Mouse (Mus musculus) forebrain, embryonic 13.5 days (tissue): ENCODE data around the gene Mcm2. TPM values are rescaled to one million over a fixed set of nuclear protein-coding genes. Genes with fewer than 3 reads are reported as not detected.

Experiments used
- ATAC-seq: fragments of 200-750 bp; cut with Nextera tagmentation; 2 replicates; pipeline ENCODE4 v1.8.0; 2017
- H3K27ac ChIP-seq: fragments of 300-500 bp; sonication (generic); 2 replicates; pipeline ENCODE4 v1.5.1; 2015; ENCODE audit warnings: inconsistent platforms, mild to moderate bottlenecking, moderate library complexity
- H3K27me3 ChIP-seq: fragments of 300-500 bp; sonication (generic); 2 replicates; pipeline ENCODE4 v1.6.1; 2015; ENCODE audit warnings: mild to moderate bottlenecking, inconsistent platforms
- H3K36me3 ChIP-seq: fragments of 300-500 bp; sonication (generic); 2 replicates; pipeline ENCODE4 v1.6.1; 2015; ENCODE audit warnings: mild to moderate bottlenecking, inconsistent platforms; ENCODE audit not compliant: poor library complexity, severe bottlenecking
- H3K4me1 ChIP-seq: fragments of 300-500 bp; sonication (generic); 2 replicates; pipeline ENCODE4 v1.6.1; 2015; ENCODE audit warnings: inconsistent platforms
- H3K4me2 ChIP-seq: fragments of 300-500 bp; sonication (generic); 2 replicates; pipeline ENCODE4 v1.6.1; 2015; ENCODE audit warnings: inconsistent platforms, mild to moderate bottlenecking, moderate library complexity
- H3K4me3 ChIP-seq: fragments of 300-500 bp; sonication (generic); 2 replicates; pipeline ENCODE4 v1.5.1; 2015; ENCODE audit warnings: mild to moderate bottlenecking, inconsistent platforms
- H3K9ac ChIP-seq: fragments of 300-500 bp; sonication (generic); 2 replicates; pipeline ENCODE4 v1.6.1; 2015; ENCODE audit warnings: mild to moderate bottlenecking, inconsistent platforms
- H3K9me3 ChIP-seq: fragments of 300-500 bp; sonication (generic); replicated peaks from 2 replicates; pipeline ENCODE4 v1.6.1; 2016; ENCODE audit warnings: inconsistent platforms
- WGBS: fragments of 180-500 bp; shearing (Covaris S2); methylation state at CpG from one replicate; pipeline ENCODE4 v1.1.7; 2015; 5-methylcytosine and 5-hydroxymethylcytosine counted together
- polyA plus RNA-seq: library from polyadenylated mRNA; unstranded; fragments of >200 nt; fragmentation: Nextera tagmentation; extraction: Ambion mirVana; gene quantifications from 2 replicates; pipeline ENCODE4 v1.2.1, GENCODE M21; 2015

The Mcm2 gene
- polyA plus RNA-seq, 1 experiment from 2014 or later: 133 TPM

- no peak for ATAC-seq
- 95% methylated on average over 17 of the region's 17 CpGs for WGBS
- Histone ChIP-seq H3K9me3 (no peaks in the 10 kb centered on the region), H3K4me3 (no peak overlapping the region), H3K9ac (no peak overlapping the region), H3K36me3 (peaks cover 77% of the 10 kb centered on the region), H3K27me3 (no peaks in the 10 kb centered on the region), H3K27ac (no peak overlapping the region), H3K4me2 (no peak overlapping the region), H3K4me1 (peaks cover 18% of the 10 kb centered on the region)
Measured at GRCm38 (mm10) chr6:88884690-88885089, 13.9 kb downstream of the Mcm2 start.

DNA sequence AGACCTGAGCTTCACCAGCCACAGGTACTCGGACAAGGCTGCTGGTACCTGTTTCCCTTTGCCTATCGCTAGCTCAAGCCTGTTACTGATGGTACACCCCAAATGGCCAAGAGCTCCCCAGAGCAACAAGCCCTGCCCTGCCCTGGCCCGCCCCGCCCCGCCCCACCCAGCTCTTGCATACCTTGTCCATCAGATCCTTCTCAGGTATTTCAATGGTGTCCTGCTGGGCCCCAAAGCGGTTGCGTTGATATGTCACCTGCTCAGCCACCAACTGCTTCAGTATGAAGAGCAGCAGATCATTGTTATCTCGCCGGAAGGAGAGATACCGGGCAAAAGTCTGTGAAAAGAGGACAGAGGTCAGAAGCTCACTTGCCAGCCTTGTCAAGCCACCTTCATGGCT, 14.4 kb downstream of the Mcm2 start:
- peaks cover 72% of the 10 kb centered on the region for H3K36me3 ChIP-seq
- WGBS: 95% methylated on average over 10 of the region's 10 CpGs

GRCm38 (mm10) chr6:88881334-88881733, 17.2 kb downstream of the Mcm2 start:
- Histone ChIP-seq H3K27ac (peak overlapping the region; percentile 74), H3K9me3 (no peaks in the 10 kb centered on the region), H3K4me2 (no peak overlapping the region), H3K9ac (no peak overlapping the region), H3K36me3 (peaks cover 43% of the 10 kb centered on the region), H3K27me3 (no peaks in the 10 kb centered on the region), H3K4me1 (peaks cover 18% of the 10 kb centered on the region), H3K4me3 (no peak overlapping the region)
- peak; percentile 68; the same call in 1 of the 2 replicates for ATAC-seq
- WGBS: 44% methylated on average over 7 of the region's 7 CpGs

More for the DNA sequence above, 14.4 kb downstream of the Mcm2 start:
- H3K4me1 ChIP-seq: peaks cover 18% of the 10 kb centered on the region
- H3K4me3 ChIP-seq: no peak overlapping the region
- no peaks in the 10 kb centered on the region for H3K27me3 ChIP-seq
- no peak overlapping the region for H3K4me2 ChIP-seq
- no peak for ATAC-seq
- H3K27ac ChIP-seq: no peak overlapping the region
- H3K9ac ChIP-seq: no peak overlapping the region
- H3K9me3 ChIP-seq: no peaks in the 10 kb centered on the region

GRCm38 (mm10) chr6:88879471-88879870, 19.1 kb downstream of the Mcm2 start:
- H3K4me2 ChIP-seq: no peak overlapping the region
- H3K36me3 ChIP-seq: peaks cover 25% of the 10 kb centered on the region
- no peaks in the 10 kb centered on the region for H3K9me3 ChIP-seq
- peaks cover 18% of the 10 kb centered on the region for H3K4me1 ChIP-seq
- H3K9ac ChIP-seq: no peak overlapping the region
- no peak for ATAC-seq
- H3K27me3 ChIP-seq: no peaks in the 10 kb centered on the region; the same call in 1 of the 2 replicates
- H3K27ac ChIP-seq: no peak overlapping the region
- 66% methylated on average over 4 of the region's 4 CpGs for WGBS
- H3K4me3 ChIP-seq: no peak overlapping the region

DNA sequence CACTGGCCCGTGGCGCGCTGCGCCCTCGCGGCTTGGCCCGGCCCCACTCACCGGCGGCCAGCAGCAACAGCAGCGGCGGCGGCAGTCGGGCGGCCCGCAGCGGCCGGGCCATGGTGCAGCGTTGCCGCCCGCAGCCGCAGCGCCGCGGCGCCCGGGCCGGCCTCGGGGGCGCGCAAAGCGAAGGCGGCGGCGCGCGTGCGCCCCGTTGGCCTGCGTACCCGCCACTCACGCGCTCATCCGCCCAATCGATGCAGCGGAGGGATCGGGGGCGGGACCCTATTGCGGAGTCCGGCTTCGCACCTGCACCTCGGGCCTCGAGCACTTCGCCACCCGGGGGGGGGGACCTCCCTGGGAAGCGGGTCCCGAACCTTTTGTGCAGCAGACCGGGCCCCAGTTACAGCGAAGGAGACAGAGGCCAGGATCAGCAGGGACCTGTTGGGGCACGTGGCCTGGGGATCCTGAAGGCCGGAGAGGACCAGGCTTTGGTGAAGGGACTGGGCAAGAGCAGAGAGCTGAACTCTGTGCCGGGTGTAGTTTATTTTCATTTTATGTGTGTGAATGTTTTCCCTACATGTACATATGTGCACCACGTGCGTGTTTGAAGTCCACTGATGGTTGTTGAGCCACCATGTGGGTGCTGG, 23.6 kb downstream of the Mcm2 start, which contains the start of gene Podxl2:
TSS of gene Podxl2 (minus strand) at position 177 of the 641 bp plus-strand sequence.
- ATAC-seq: peak; percentile 79
- Histone ChIP-seq H3K4me1 (peaks cover 38% of the 10 kb centered on the region), H3K4me3 (peak within 1 kb of the TSS; percentile 94), H3K36me3 (no peaks in the 10 kb centered on the region), H3K9me3 (no peaks in the 10 kb centered on the region), H3K4me2 (peak within 1 kb of the TSS; percentile 84), H3K27me3 (no peaks in the 10 kb centered on the region; the same call in 1 of the 2 replicates), H3K9ac (peak within 1 kb of the TSS; percentile 98), H3K27ac (peak within 1 kb of the TSS; percentile 94)
- WGBS: 5% methylated on average over 46 of the region's 63 CpGs

DNA sequence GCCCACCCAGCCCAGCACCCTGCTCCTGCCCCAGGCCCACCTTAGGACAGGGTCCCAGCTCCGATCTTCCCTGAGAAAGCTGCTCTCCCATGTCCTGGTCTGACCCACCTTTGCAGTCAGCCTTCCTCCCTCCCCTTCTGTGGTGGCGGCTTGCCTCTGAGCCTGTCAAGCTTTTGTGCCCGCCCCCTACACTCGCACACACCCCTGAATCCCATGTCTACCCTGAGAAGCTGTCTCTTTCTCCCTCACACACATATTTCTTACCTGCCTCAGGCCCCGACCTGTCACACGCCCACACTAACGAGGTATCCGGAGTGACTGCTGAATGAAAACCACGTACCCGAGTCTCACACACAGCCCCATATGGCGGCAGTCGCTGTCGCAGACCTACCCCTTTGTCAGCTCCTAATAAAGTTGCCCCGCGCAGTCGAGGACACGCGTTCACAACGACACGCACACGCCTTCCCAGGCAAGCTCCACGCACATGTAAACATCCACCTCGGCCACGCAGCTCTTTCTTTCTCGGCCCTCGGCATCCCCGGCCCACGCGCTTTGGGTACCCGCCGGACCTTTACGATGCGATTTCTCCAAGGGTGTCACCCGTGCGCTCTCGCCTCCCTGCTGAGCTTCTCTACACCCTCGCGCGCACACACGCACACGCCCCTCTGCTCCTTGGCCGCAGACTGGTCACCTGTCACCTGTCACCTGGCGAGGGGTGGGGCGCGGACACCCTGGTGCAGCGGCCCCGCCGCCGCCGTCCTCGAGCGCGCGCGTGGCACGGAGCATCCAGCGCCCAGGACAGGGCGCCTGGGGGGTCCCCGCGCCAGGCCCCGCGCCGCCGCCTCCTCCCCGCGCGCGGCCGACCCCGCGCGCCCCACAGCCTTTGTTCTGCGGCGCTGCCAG, 24.4 kb downstream of the Mcm2 start:
- no peaks in the 10 kb centered on the region for H3K9me3 ChIP-seq
- H3K9ac ChIP-seq: peak overlapping the region; percentile 98
- 2% methylated on average over 70 of the region's 74 CpGs for WGBS
- H3K4me1 ChIP-seq: peaks cover 46% of the 10 kb centered on the region
- H3K36me3 ChIP-seq: 0 out of 2 replicates have a peak, but pooled peaks cover 1% of the 10 kb centered on the region
- H3K4me3 ChIP-seq: peak overlapping the region; percentile 94
- H3K27me3 ChIP-seq: no peaks in the 10 kb centered on the region; the same call in 1 of the 2 replicates
- H3K4me2 ChIP-seq: peak overlapping the region; percentile 84
- peak; percentile 66 for ATAC-seq
- H3K27ac ChIP-seq: peak overlapping the region; percentile 94

- peaks cover 47% of the 10 kb centered on the region for H3K4me1 ChIP-seq
- peak overlapping the region; percentile 84 for H3K4me2 ChIP-seq
- whole genome bisulfite sequencing: 25% methylated on average over 7 of the region's 7 CpGs
- H3K36me3 ChIP-seq: peaks cover 11% of the 10 kb centered on the region; the same call in 1 of the 2 replicates
- peak overlapping the region; percentile 94 for H3K4me3 ChIP-seq
- peak overlapping the region; percentile 98 for H3K9ac ChIP-seq
- H3K9me3 ChIP-seq: no peaks in the 10 kb centered on the region
- no peaks in the 10 kb centered on the region; the same call in 1 of the 2 replicates for H3K27me3 ChIP-seq
- peak; percentile 59 for ATAC-seq
- peak overlapping the region; percentile 94 for H3K27ac ChIP-seq
Measured at GRCm38 (mm10) chr6:88872811-88873210, 25.8 kb downstream of the Mcm2 start.

DNA sequence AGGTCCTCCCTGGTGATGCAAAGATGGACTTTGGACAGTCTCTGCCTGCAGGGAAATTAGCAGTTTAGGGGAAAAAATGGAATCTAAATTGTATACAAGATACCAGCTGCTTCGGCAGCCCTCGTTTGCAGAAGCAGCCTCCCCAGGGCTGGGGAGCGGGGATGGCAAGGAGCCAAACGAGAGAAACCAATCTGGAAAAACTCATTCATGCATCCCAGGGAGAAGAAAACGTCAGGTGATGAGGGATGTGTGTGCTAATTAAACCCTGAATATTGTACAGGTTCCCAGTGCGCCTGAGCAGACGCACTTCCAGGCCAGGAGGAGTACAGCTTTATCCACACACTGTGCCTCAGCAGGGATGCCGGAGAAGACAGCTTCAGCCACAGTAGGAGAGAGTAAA, 27.0 kb downstream of the Mcm2 start:
- Histone ChIP-seq H3K4me1 (peaks cover 47% of the 10 kb centered on the region), H3K4me2 (peak overlapping the region; percentile 84), H3K9me3 (no peaks in the 10 kb centered on the region), H3K9ac (peak overlapping the region; percentile 30; the same call in 1 of the 2 replicates), H3K27ac (peak overlapping the region; percentile 94), H3K36me3 (peaks cover 16% of the 10 kb centered on the region; the same call in 1 of the 2 replicates), H3K4me3 (peak overlapping the region; percentile 94), H3K27me3 (no peaks in the 10 kb centered on the region; the same call in 1 of the 2 replicates)
- ATAC-seq: peak; percentile 22
- WGBS: 18% methylated on average over 8 of the region's 8 CpGs

GRCm38 (mm10) chr6:88870594-88870993, 28.0 kb downstream of the Mcm2 start:
- Histone ChIP-seq H3K4me2 (peak overlapping the region; percentile 84), H3K9ac (no peak overlapping the region), H3K4me3 (no peak overlapping the region), H3K36me3 (peaks cover 19% of the 10 kb centered on the region; the same call in 1 of the 2 replicates), H3K9me3 (no peaks in the 10 kb centered on the region), H3K27me3 (no peaks in the 10 kb centered on the region), H3K4me1 (peaks cover 47% of the 10 kb centered on the region), H3K27ac (peak overlapping the region; percentile 94)
- ATAC-seq: no peak
- 40% methylated on average over 4 of the region's 4 CpGs for WGBS

- Histone ChIP-seq H3K9me3 (no peaks in the 10 kb centered on the region), H3K9ac (no peak overlapping the region), H3K4me1 (peaks cover 47% of the 10 kb centered on the region), H3K36me3 (peaks cover 29% of the 10 kb centered on the region), H3K4me3 (no peak overlapping the region), H3K4me2 (no peak overlapping the region), H3K27ac (no peak overlapping the region), H3K27me3 (no peaks in the 10 kb centered on the region)
- no peak for ATAC-seq
- WGBS: 88% methylated on average over 7 of the region's 7 CpGs
Measured at GRCm38 (mm10) chr6:88869459-88869858, 29.1 kb downstream of the Mcm2 start.

DNA sequence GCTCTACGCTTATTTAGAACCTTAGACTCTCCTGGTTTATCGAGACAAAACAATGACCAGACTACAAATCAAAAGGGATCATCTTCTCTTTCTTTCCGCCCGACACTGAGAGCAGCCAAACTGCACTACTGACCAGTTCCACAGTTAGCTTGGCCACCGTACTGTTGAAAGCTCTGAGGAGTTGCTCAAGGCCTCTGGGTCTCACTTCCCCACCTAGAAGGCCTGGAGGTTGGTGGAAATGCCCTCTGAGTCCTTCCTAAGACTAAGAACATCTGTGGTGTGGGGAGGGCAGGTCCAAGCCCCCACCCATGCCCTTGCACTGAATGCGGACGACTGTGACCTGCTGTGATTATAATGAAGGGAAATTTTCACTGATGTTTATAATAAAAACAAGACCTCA, 32.9 kb downstream of the Mcm2 start:
- Histone ChIP-seq H3K4me3 (no peak overlapping the region), H3K4me2 (no peak overlapping the region), H3K27me3 (no peaks in the 10 kb centered on the region), H3K4me1 (peaks cover 15% of the 10 kb centered on the region), H3K9ac (0 out of 2 replicates have a peak overlapping the region, but pooled peaks have one; percentile 12), H3K27ac (no peak overlapping the region), H3K9me3 (peaks cover 3% of the 10 kb centered on the region; the same call in 1 of the 2 replicates), H3K36me3 (peaks cover 64% of the 10 kb centered on the region)
- no peak for ATAC-seq
- 79% methylated on average over 7 of the region's 7 CpGs for WGBS

- ATAC-seq: no peak
- H3K9me3 ChIP-seq: peaks cover 3% of the 10 kb centered on the region; the same call in 1 of the 2 replicates
- no peaks in the 10 kb centered on the region for H3K27me3 ChIP-seq
- no peak overlapping the region for H3K4me3 ChIP-seq
- no peak overlapping the region for H3K27ac ChIP-seq
- no peak overlapping the region for H3K9ac ChIP-seq
- no peak overlapping the region for H3K4me2 ChIP-seq
- H3K36me3 ChIP-seq: peaks cover 87% of the 10 kb centered on the region
- H3K4me1 ChIP-seq: no peaks in the 10 kb centered on the region
- WGBS: 13% methylated on average over 2 of the region's 2 CpGs
Measured at GRCm38 (mm10) chr6:88860914-88861313, 37.7 kb downstream of the Mcm2 start.
